Mouse (Mus musculus): ENCODE data around the gene S1pr4.

GRCm38 (mm10) chr10:81483983-81484382, 15.9 kb downstream of the S1pr4 start:
- TF ChIP-seq CTCF (IDR thresholded peaks at IDR 0.05; ENCODE audit: low read depth) (peak; percentile 82), EP300 (IDR thresholded peaks at IDR 0.05; ENCODE audit: low read depth) (no peak)
